In the genomic region with DNA sequence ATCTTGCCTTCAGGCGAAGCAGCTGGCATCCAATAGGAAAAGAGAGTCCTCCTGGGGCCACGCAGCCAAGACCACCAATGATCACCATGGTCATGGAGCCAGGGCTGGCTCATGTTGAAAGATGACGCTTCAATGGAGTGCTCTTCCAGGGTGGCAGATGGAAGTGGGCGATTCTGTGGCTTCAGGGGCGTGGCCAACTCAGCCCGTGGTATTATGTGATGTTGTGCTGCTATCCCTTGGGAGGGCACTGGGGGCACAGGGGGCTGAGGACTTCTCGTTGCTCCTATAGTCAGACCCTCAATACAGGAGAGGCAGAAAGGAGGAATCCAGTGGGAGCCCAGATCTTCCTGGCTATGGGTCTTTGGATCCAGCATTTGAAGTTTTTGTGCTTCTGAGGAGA, we compare ENCODE assay signal across 9 mouse cellular contexts. TPM values are rescaled to one million over a fixed set of nuclear protein-coding genes. Genes with fewer than 3 reads are reported as not detected.
A peak's percentile ranks its signal among the peaks of the same experiment; 100 is the strongest.
DNase-seq lines count a peak whose midpoint lies in the region; ATAC-seq lines count a peak whose summit lies in the region.
"Had no signal": no experiment of that assay in that cellular context is flagged by ENCODE, and none has a peak within 500 bp of the region (broad histone marks: within the 10 kb centered on the region; RNA-seq: fewer than 3 reads in every experiment).

No protein-coding gene starts in this region.

- H3K4me1 ChIP-seq in intestine, embryonic 16.5 days (ENCODE audit: control insufficient read depth, insufficient read depth, low read length): peaks cover 12% of the 10 kb centered on the region

- no peaks in the 10 kb centered on the region for H3K9me3 ChIP-seq in intestine, embryonic 16.5 days (ENCODE audit: control insufficient read depth, low read length)
- H3K9me3 ChIP-seq: limb, embryonic 13.5 days had no signal

- H3K27ac ChIP-seq in intestine, embryonic 16.5 days (ENCODE audit: low read length): peak overlapping the region; percentile 94

- no peak for ATAC-seq in intestine, embryonic 16.5 days

- WGBS in intestine, embryonic 16.5 days: 77% methylated on average over 7 of the region's 7 CpGs

- no peaks in the 10 kb centered on the region for H3K36me3 ChIP-seq in intestine, embryonic 16.5 days (ENCODE audit: control insufficient read depth, insufficient read depth, low read length)
- no peaks in the 10 kb centered on the region for H3K36me3 ChIP-seq in splenic B cell, adult 2 months (ENCODE audit: control insufficient read depth, insufficient read depth, low read length, poor library complexity, severe bottlenecking)
- H3K36me3 ChIP-seq: limb, embryonic 13.5 days had no signal

- no peaks in the 10 kb centered on the region for H3K27me3 ChIP-seq in intestine, embryonic 16.5 days (replicated peaks; ENCODE audit: control insufficient read depth, insufficient read depth, low read length)
- H3K27me3 ChIP-seq in splenic B cell, adult 2 months (ENCODE audit: control insufficient read depth, insufficient read depth, low read length, poor library complexity, severe bottlenecking): no peaks in the 10 kb centered on the region

- H3K9ac ChIP-seq in intestine, embryonic 16.5 days (ENCODE audit: low read depth, low read length): peak overlapping the region; percentile 73

- peak overlapping the region; percentile 87; the same call in 1 of the 2 replicates for H3K4me2 ChIP-seq in intestine, embryonic 16.5 days (ENCODE audit: low read depth, low read length)

- peak; percentile 21 to 37 for DNase-seq in layer of hippocampus, postnatal 10 days (ENCODE audit: low spot score in 2 of 2)
- no peak for DNase-seq in layer of hippocampus, postnatal 36 days
- peak; percentile 38 for DNase-seq in ZHBTc4 (ENCODE audit: low read depth, low spot score)
- DNase-seq in splenic B cell, adult 2 months (ENCODE audit: low read depth, low spot score): peak; percentile 33
- DNase-seq in left cerebral cortex, adult 11 months (ENCODE audit: low spot score): no peak
- DNase-seq in urinary bladder, postnatal 10 days (ENCODE audit: low spot score): no peak
- DNase-seq in embryo, embryonic 10 days (ENCODE audit: low spot score): no peak

- no peak overlapping the region for H3K4me3 ChIP-seq in intestine, embryonic 16.5 days (ENCODE audit: low read length)

RNA-seq across cellular contexts. Expression of gene Batf, which starts 18.1 kb away (rescaled TPM):
- total RNA-seq in layer of hippocampus, postnatal 10 days (2021): under 1 TPM in 1 of 2 experiments, not detected in 1; 0.96 TPM
- total RNA-seq in layer of hippocampus, postnatal 36 days (2021): under 1 TPM in 1 of 2 experiments, not detected in 1; 0.96 TPM
- 3.5 and 3.6 TPM in 2 replicates for polyA plus RNA-seq in intestine, embryonic 16.5 days (2015; fragmentation: Nextera tagmentation; extraction: Ambion mirVana)

RNA-seq across cellular contexts. Expression of gene Flvcr2, which starts 41.8 kb away (rescaled TPM):
- total RNA-seq in layer of hippocampus, postnatal 10 days (2021): 1 to 10 TPM; 2.8 to 3.0 TPM
- 1 to 10 TPM; 1.8 to 2.6 TPM for total RNA-seq in layer of hippocampus, postnatal 36 days (2021)
- polyA plus RNA-seq in intestine, embryonic 16.5 days (2015; fragmentation: Nextera tagmentation; extraction: Ambion mirVana): 3.8 and 5.5 TPM in 2 replicates

Comparison
In these comparisons a context has a peak if more than half of its experiments do, and no peak if none do; other contexts are left out.
1. DNase-seq: peak in layer of hippocampus, postnatal 10 days (2 of 2), ZHBTc4 (single experiment) and splenic B cell, adult 2 months (single experiment); none in layer of hippocampus, postnatal 36 days (0 of 2), left cerebral cortex, adult 11 months (single experiment), urinary bladder, postnatal 10 days (single experiment) and embryo, embryonic 10 days (single experiment).